Mouse (Mus musculus) kidney, embryonic 15.5 days (tissue): ENCODE measurements around the gene Snx25. TPM values are rescaled to one million over a fixed set of nuclear protein-coding genes. Genes with fewer than 3 reads are reported as not detected.
"Not testable (repeated sequence)": the region's sequence is repeated elsewhere in the genome, so short reads cannot be mapped to it uniquely, and the experiment has no call there.

Experiments used
- ATAC-seq: fragments of 200-750 bp; cut with Nextera tagmentation; replicated peaks from 2 replicates; pipeline ENCODE4 v1.8.0; 2017; ENCODE audit warnings: moderate TSS enrichment; ENCODE audit not compliant: low FRiP score
- H3K27ac ChIP-seq: fragments of 300-500 bp; sonication (generic); 2 replicates; pipeline ENCODE4 v1.5.1; 2015; ENCODE audit warnings: mild to moderate bottlenecking, inconsistent platforms
- H3K27me3 ChIP-seq: fragments of 300-500 bp; sonication (generic); 2 replicates; pipeline ENCODE4 v1.6.1; 2015; ENCODE audit warnings: inconsistent platforms
- H3K36me3 ChIP-seq: fragments of 300-500 bp; sonication (generic); 2 replicates; pipeline ENCODE4 v1.6.1; 2015; ENCODE audit warnings: inconsistent platforms
- H3K4me1 ChIP-seq: fragments of 300-500 bp; sonication (generic); 2 replicates; pipeline ENCODE4 v1.6.1; 2015; ENCODE audit warnings: inconsistent platforms
- H3K4me2 ChIP-seq: fragments of 300-500 bp; sonication (generic); 2 replicates; pipeline ENCODE4 v1.6.1; 2015; ENCODE audit warnings: moderate library complexity, mild to moderate bottlenecking, inconsistent platforms
- H3K4me3 ChIP-seq: fragments of 300-500 bp; sonication (generic); replicated peaks from 2 replicates; pipeline ENCODE4 v1.5.1; 2015; ENCODE audit warnings: mild to moderate bottlenecking, inconsistent platforms
- H3K9ac ChIP-seq: fragments of 300-500 bp; sonication (generic); 2 replicates; pipeline ENCODE4 v1.6.1; 2015; ENCODE audit warnings: mild to moderate bottlenecking, inconsistent platforms
- H3K9me3 ChIP-seq: fragments of 300-500 bp; sonication (generic); replicated peaks from 2 replicates; pipeline ENCODE4 v1.6.1; 2016; ENCODE audit warnings: inconsistent platforms
- WGBS: fragments of 180-500 bp; shearing (Covaris S2); methylation state at CpG from one replicate; pipeline ENCODE4 v1.1.7; 2015; ENCODE audit warnings: mixed read lengths; 5-methylcytosine and 5-hydroxymethylcytosine counted together
- polyA plus RNA-seq: library from polyadenylated mRNA; unstranded; fragments of >200 nt; fragmentation: Nextera tagmentation; extraction: Ambion mirVana; gene quantifications from 2 replicates; pipeline ENCODE4 v1.2.1, GENCODE M21; 2015

Gene Snx25
- polyA plus RNA-seq, 1 experiment from 2014 or later, result 5.1 TPM

- Histone ChIP-seq H3K4me3 (no peak overlapping the region), H3K9me3 (no peaks in the 10 kb centered on the region), H3K4me2 (no peak overlapping the region), H3K4me1 (peaks cover 19% of the 10 kb centered on the region), H3K36me3 (no peaks in the 10 kb centered on the region), H3K9ac (no peak overlapping the region), H3K27me3 (peaks cover 14% of the 10 kb centered on the region; the same call in 1 of the 2 replicates), H3K27ac (no peak overlapping the region)
- WGBS, result 76% methylated on average over 9 of the region's 9 CpGs
- ATAC-seq, result no peak
Measured at GRCm38 (mm10) chr8:46149782-46150181, 2.2 kb downstream of the Snx25 start.

- peaks cover 14% of the 10 kb centered on the region; the same call in 1 of the 2 replicates for H3K27me3 ChIP-seq
- no peak overlapping the region for H3K9ac ChIP-seq
- no peak overlapping the region for H3K4me2 ChIP-seq
- H3K36me3 ChIP-seq, result no peaks in the 10 kb centered on the region
- peaks cover 19% of the 10 kb centered on the region for H3K4me1 ChIP-seq
- no peak for ATAC-seq
- H3K27ac ChIP-seq, result no peak overlapping the region
- 55% methylated on average over 6 of the region's 6 CpGs for WGBS
- H3K9me3 ChIP-seq, result no peaks in the 10 kb centered on the region
- no peak overlapping the region for H3K4me3 ChIP-seq
Measured at GRCm38 (mm10) chr8:46149306-46149705, 2.7 kb downstream of the Snx25 start.

GRCm38 (mm10) chr8:46146173-46146572 lies 5.8 kb downstream of the Snx25 start:
- Histone ChIP-seq H3K4me1 (peaks cover 14% of the 10 kb centered on the region), H3K4me2 (no peak overlapping the region), H3K27me3 (no peaks in the 10 kb centered on the region), H3K27ac (no peak overlapping the region), H3K9ac (no peak overlapping the region), H3K9me3 (no peaks in the 10 kb centered on the region), H3K36me3 (no peaks in the 10 kb centered on the region), H3K4me3 (no peak overlapping the region)
- WGBS, result 23% methylated on average over 3 of the region's 3 CpGs
- no peak for ATAC-seq

- Histone ChIP-seq H3K9me3 (no peaks in the 10 kb centered on the region), H3K9ac (no peak overlapping the region), H3K27me3 (no peaks in the 10 kb centered on the region), H3K27ac (no peak overlapping the region), H3K4me3 (no peak overlapping the region), H3K36me3 (no peaks in the 10 kb centered on the region), H3K4me2 (no peak overlapping the region), H3K4me1 (peaks cover 8% of the 10 kb centered on the region)
- ATAC-seq, result no peak
- 53% methylated on average over 1 of the region's 1 CpGs for WGBS
Measured at GRCm38 (mm10) chr8:46143924-46144323, 8.0 kb downstream of the Snx25 start.

GRCm38 (mm10) chr8:46143470-46143869 lies 8.5 kb downstream of the Snx25 start:
- WGBS, result 57% methylated on average over 5 of the region's 5 CpGs
- Histone ChIP-seq H3K4me3 (no peak overlapping the region), H3K9ac (no peak overlapping the region), H3K4me2 (no peak overlapping the region), H3K27ac (no peak overlapping the region), H3K36me3 (no peaks in the 10 kb centered on the region), H3K27me3 (no peaks in the 10 kb centered on the region), H3K4me1 (peaks cover 8% of the 10 kb centered on the region), H3K9me3 (no peaks in the 10 kb centered on the region)
- ATAC-seq, result no peak

GRCm38 (mm10) chr8:46142498-46143081 lies 9.4 kb downstream of the Snx25 start:
- Histone ChIP-seq H3K9ac (no peak overlapping the region), H3K27ac (no peak overlapping the region), H3K9me3 (no peaks in the 10 kb centered on the region), H3K4me3 (no peak overlapping the region), H3K36me3 (no peaks in the 10 kb centered on the region), H3K27me3 (no peaks in the 10 kb centered on the region), H3K4me2 (no peak overlapping the region), H3K4me1 (peaks cover 8% of the 10 kb centered on the region)
- 91% methylated on average over 4 of the region's 4 CpGs for WGBS
- ATAC-seq, result no peak

- WGBS, result 88% methylated on average over 3 of the region's 3 CpGs
- no peak for ATAC-seq
Measured at GRCm38 (mm10) chr8:46141688-46142087, 10.3 kb downstream of the Snx25 start.

GRCm38 (mm10) chr8:46140376-46141120 lies 11.4 kb downstream of the Snx25 start:
- Histone ChIP-seq H3K27me3 (no peaks in the 10 kb centered on the region), H3K4me2 (no peak overlapping the region), H3K9ac (no peak overlapping the region), H3K36me3 (no peaks in the 10 kb centered on the region), H3K4me3 (no peak overlapping the region), H3K9me3 (no peaks in the 10 kb centered on the region), H3K4me1 (peaks cover 4% of the 10 kb centered on the region; the same call in 1 of the 2 replicates), H3K27ac (no peak overlapping the region)
- no peak for ATAC-seq
- WGBS, result 80% methylated on average over 9 of the region's 9 CpGs

More at GRCm38 (mm10) chr8:46141688-46142087, 10.3 kb downstream of the Snx25 start:
- Histone ChIP-seq H3K36me3 (no peaks in the 10 kb centered on the region), H3K27ac (no peak overlapping the region), H3K4me3 (no peak overlapping the region), H3K9ac (no peak overlapping the region), H3K9me3 (no peaks in the 10 kb centered on the region), H3K4me2 (no peak overlapping the region), H3K27me3 (no peaks in the 10 kb centered on the region), H3K4me1 (peaks cover 8% of the 10 kb centered on the region)

GRCm38 (mm10) chr8:46137843-46138596 lies 13.9 kb downstream of the Snx25 start:
- no peak overlapping the region for H3K9ac ChIP-seq
- no peaks in the 10 kb centered on the region; the same call in 1 of the 2 replicates for H3K9me3 ChIP-seq

GRCm38 (mm10) chr8:46137336-46137735 lies 14.6 kb downstream of the Snx25 start:
- Histone ChIP-seq H3K4me2 (no peak overlapping the region), H3K27ac (no peak overlapping the region), H3K36me3 (peaks cover 7% of the 10 kb centered on the region; the same call in 1 of the 2 replicates), H3K9ac (no peak overlapping the region), H3K9me3 (no peaks in the 10 kb centered on the region; the same call in 1 of the 2 replicates), H3K4me1 (no peaks in the 10 kb centered on the region), H3K4me3 (no peak overlapping the region), H3K27me3 (no peaks in the 10 kb centered on the region)
- 79% methylated on average over 1 of the region's 1 CpGs for WGBS
- ATAC-seq, result no peak

More at GRCm38 (mm10) chr8:46137843-46138596, 13.9 kb downstream of the Snx25 start:
- no peaks in the 10 kb centered on the region for H3K27me3 ChIP-seq
- no peak for ATAC-seq
- no peak overlapping the region for H3K27ac ChIP-seq
- peaks cover 7% of the 10 kb centered on the region; the same call in 1 of the 2 replicates for H3K36me3 ChIP-seq
- no peak overlapping the region for H3K4me3 ChIP-seq
- H3K4me1 ChIP-seq, result no peaks in the 10 kb centered on the region
- 76% methylated on average over 10 of the region's 10 CpGs for WGBS
- no peak overlapping the region for H3K4me2 ChIP-seq

- H3K4me1 ChIP-seq, H3K9ac ChIP-seq, H3K27me3 ChIP-seq, H3K36me3 ChIP-seq, H3K27ac ChIP-seq, H3K4me2 ChIP-seq, H3K9me3 ChIP-seq, ATAC-seq, H3K4me3 ChIP-seq: not testable (repeated sequence)
- WGBS, result 94% methylated on average over 2 of the region's 2 CpGs
Measured at GRCm38 (mm10) chr8:46135546-46135945, 16.4 kb downstream of the Snx25 start.

- Histone ChIP-seq H3K27me3 (no peaks in the 10 kb centered on the region), H3K27ac (no peak overlapping the region), H3K36me3 (peaks cover 7% of the 10 kb centered on the region; the same call in 1 of the 2 replicates), H3K4me3 (no peak overlapping the region), H3K4me1 (no peaks in the 10 kb centered on the region), H3K9me3 (no peaks in the 10 kb centered on the region; the same call in 1 of the 2 replicates), H3K4me2 (no peak overlapping the region), H3K9ac (no peak overlapping the region)
- no peak for ATAC-seq
- WGBS, result 52% methylated on average over 2 of the region's 2 CpGs
Measured at GRCm38 (mm10) chr8:46130426-46130825, 21.5 kb downstream of the Snx25 start.
